Mouse (Mus musculus) Patski (cell line): Measurements from ENCODE around the gene Olfr645. TPM values are rescaled to one million over a fixed set of nuclear protein-coding genes. Genes with fewer than 3 reads are reported as not detected.

Source experiments
- ATAC-seq: fragments of 100-300 bp; one replicate; pipeline ENCODE4 v1.8.0; 2021
- CTCF ChIA-PET: fragments of 350-600 bp; sonication (Branson Sonifier 250); formaldehyde crosslinking; loops from one replicate; lab custom pipeline; 2022; ENCODE audit warnings: inconsistent platforms; lab: Charles Lee
- POLR2A ChIA-PET: fragments of 350-600 bp; sonication (Branson Sonifier 250); formaldehyde crosslinking; loops from one replicate; lab custom pipeline; 2022; ENCODE audit warnings: antibody characterized with exemption, inconsistent platforms; lab: Charles Lee
- DNase-seq: peaks from one replicate; pipeline ENCODE4 v3.0.0-alpha.2; 2011; ENCODE audit warnings: low read depth, low spot score
- H3K27me3 ChIP-seq: fragments of 371-371 bp; one replicate; pipeline ENCODE4 v1.5.1; 2021
- CTCF ChIP-seq: fragments of 100-300 bp; IDR thresholded peaks from one replicate; pipeline ENCODE4 v1.5.1; 2021
- in situ Hi-C: fragments of 300-500 bp; cut with MboI; formaldehyde crosslinking; loops from 3 replicates; pipeline ENCODE4 v1.11.1; 2018; ENCODE audit warnings: low pct_unique_long_range_greater_than_20kb, mixed read lengths
- polyA plus RNA-seq: library from polyadenylated mRNA; unstranded; gene quantifications from one replicate; pipeline ENCODE4 v1.2.3, GENCODE M21; 2021

Gene Olfr645
- not detected for polyA plus RNA-seq

DNA sequence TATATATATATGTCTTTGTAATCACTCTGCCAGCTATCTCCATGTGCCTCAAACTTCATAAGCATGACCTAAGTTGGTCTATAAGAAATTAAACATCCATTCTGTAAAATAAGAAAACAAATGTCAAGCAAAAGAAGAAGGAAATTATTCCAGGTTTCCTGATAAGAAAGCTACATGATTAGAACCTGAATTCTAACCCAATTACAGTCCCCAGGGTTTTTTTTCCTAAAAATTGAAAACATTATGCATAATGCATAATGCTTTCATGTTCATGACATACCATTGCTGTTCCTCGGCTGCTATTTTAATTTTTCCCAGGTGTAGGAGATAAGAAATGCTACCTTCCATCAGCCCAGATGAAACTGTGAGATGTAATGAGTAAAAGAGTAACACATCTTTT, at the start of gene Olfr645:
Olfr645 (minus strand) TSS at position 101 of the 400 bp plus-strand sequence.
- TF ChIP-seq CTCF: no peak
- POLR2A ChIA-PET: no interaction called here

DNA sequence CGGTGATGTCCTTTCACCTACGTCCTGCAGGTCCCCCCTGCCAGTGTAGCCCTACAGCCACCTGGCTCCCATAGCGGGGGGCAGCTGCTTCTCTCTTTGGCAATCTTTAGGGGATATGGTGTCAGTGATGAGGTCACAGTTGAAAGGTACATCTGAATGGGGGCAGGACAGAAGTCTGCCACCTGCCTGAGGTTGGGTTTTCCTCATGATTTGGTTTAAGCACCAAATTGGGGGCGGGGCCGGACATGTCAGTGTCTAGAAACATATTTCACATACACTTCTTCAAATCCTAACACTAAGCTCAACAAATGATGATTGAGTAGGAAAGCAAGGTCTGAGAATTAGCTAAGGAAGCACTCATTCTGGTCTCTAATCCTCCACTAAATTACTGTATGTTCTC, 44.5 kb upstream of the Olfr645 start, which contains the start of gene Ubqln5:
Ubqln5 (minus strand) TSS at position 101 of the 400 bp plus-strand sequence.
- in situ Hi-C loops: no loop called here
- ATAC-seq (no peak), DNase-seq (no peak)
- no peak for TF ChIP-seq CTCF
- ChIA-PET POLR2A (no interaction called here), CTCF (no interaction called here)
- H3K27me3 ChIP-seq: no peaks in the 10 kb centered on the region

More for the DNA sequence above, at the start of gene Olfr645:
- no peaks in the 10 kb centered on the region for H3K27me3 ChIP-seq
- CTCF ChIA-PET: interaction anchor here (1.1 kb wide), 1 partner anchor 8 kb away, joined by 3 read pairs; no protein-coding TSS in a partner anchor
- no peak for DNase-seq
- ATAC-seq: no peak
- in situ Hi-C loops: no loop called here

DNA sequence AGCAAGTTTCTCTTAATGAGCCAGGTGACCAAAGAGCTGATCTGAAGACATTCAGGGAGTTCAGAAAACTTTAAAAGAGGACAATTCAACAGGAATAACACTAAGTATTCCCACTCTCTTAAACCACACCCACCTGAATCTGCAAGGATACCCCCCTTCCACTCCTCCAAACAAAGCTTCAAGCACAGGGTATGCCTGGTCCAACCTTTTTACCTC, 19.4 kb upstream of the Olfr645 start, which contains the start of gene Olfr646:
Olfr646 (plus strand) TSS at position 117 of the 216 bp plus-strand sequence.
- in situ Hi-C loops: no loop called here
- CTCF ChIA-PET: no interaction called here

DNA sequence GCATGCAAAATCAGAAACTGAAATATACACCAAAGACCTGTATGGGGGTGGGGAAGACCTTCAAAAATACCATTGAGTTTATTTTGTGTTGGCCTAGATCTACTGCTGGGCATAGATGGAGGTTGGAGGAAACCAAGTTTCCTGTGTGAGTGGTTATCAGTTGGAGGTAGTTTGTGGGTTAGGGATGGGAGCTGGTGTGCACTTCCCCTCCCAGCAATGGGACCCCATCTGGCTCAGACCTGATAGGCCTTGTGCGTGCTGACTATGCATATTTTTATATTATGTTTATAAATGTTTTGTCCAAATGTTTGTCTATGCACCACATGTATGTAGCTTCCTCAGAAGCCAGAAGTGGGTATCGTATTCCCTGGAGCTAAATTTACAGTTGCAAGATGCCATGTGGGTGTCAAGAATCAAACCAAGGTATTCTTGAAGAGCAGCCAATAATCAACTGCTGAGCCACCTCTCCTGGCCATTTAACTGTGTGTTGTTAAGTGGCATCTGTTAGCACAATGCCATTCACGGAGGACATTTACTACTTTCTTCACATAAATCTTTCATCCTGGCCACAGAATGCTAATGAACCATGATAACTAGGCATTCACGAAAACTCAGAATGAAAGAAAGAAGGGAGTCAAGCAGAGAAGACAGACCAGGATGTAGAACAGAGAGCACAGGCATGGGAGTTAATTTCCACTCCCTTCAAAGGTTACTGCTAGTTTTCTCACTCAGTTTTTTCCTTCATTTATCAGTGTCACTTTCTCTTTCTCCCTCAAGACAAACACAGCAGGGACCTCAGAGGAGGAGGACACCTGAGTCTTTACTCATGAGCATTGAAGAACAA, 18.9 kb upstream of the Olfr645 start:
- no peaks in the 10 kb centered on the region for H3K27me3 ChIP-seq
- DNase-seq (no peak), ATAC-seq (no peak)
- in situ Hi-C loops: no loop called here
- no peak for TF ChIP-seq CTCF
- POLR2A ChIA-PET: no interaction called here
- CTCF ChIA-PET: no interaction called here

More for the DNA sequence above, 19.4 kb upstream of the Olfr645 start, which contains the start of gene Olfr646:
- DNase-seq: no peak
- H3K27me3 ChIP-seq: no peaks in the 10 kb centered on the region
- POLR2A ChIA-PET: no interaction called here
- TF ChIP-seq CTCF: no peak
- ATAC-seq: no peak

DNA sequence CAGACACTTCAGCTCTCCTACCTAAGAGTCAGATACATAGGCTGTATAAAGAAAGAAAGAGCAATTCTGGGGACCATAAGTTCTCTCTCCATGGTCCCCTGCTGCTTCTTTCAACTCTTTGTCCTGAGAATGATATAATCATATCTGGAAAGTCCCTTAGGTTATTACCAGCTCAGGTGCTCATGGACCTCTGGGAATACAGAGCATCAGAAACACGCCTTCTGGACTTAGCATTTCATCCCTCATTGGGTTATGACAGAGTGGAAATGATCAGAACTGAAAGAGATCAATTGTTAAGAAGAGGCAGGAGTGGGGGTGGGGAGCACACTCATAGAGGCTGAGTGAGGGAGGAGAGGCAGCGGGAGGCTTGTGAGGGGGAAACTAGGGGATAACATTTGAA, 13.5 kb downstream of the Olfr645 start, which contains the start of gene Olfr644:
Olfr644 (minus strand) TSS at position 101 of the 400 bp plus-strand sequence.
- DNase-seq (no peak), ATAC-seq (no peak)
- in situ Hi-C loops: no loop called here
- ChIA-PET CTCF (no interaction called here), POLR2A (no interaction called here)
- TF ChIP-seq CTCF: no peak
- no peaks in the 10 kb centered on the region for H3K27me3 ChIP-seq

DNA sequence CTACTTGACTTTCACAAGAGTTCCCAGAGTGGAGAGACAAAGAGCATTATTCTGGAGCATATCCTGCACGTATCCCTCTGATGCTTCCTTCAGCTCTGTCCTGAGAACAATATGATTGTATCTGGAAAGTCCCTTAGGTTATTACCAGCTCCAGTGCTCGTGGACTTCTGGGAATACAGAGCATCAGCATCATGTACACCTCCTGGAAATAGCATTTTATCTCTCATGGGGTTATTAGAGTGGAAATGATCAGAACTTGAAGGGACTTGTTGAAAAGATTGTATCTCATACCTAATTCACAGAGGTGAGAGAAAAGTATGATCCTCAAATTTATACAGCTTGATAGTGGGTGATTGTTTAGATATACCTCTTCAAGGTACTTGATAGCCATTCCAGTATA, 23.9 kb downstream of the Olfr645 start, which contains the start of gene 4930516K23Rik:
4930516K23Rik (minus strand) TSS at position 101 of the 400 bp plus-strand sequence.
- no peak for ATAC-seq
- CTCF ChIA-PET: no interaction called here
- TF ChIP-seq CTCF: no peak
- in situ Hi-C loops: no loop called here
- H3K27me3 ChIP-seq: peaks cover 4% of the 10 kb centered on the region
- DNase-seq: no peak
- POLR2A ChIA-PET: no interaction called here

DNA sequence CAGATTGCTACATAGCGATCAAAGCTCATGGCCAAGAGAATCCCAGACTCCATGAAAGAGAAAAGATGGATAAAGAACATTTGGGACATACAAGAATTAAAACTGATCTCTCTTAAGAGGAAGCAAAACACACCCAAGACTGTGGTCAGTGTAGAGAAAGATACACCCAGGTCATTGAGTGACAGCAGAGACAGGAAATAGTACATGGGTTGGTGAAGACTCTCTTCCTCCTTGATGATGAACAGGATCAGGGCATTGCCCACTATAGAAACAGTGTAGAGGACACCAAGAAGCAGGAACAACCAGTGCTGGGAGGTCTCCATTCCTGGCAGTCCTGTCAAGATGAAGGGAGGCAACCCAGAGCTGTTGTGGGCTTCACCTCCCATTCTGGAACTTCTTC, 26.1 kb downstream of the Olfr645 start:
- ATAC-seq: no peak
- in situ Hi-C loops: no loop called here
- POLR2A ChIA-PET: no interaction called here
- no peak for DNase-seq
- CTCF ChIA-PET: no interaction called here
- peaks cover 4% of the 10 kb centered on the region for H3K27me3 ChIP-seq
- no peak for TF ChIP-seq CTCF

DNA sequence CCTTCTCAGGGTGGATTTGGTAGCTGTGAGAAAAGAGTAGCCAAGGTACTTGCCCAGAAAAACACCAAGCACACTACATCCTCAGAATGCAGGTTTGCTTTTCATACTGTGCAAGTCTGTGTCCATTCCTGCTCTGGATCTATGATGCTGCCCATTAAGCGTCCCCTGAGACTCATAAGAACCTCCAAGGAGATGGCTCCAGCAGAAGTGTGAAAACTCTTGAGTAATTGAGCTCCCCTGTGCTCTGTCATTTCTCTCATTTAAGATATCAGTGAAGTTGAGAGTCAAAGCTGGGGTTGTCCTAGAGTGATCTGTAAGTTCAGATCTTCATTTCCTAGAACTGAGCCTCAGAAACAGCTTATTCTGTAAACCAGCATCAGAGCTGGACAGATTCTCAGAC, 32.7 kb downstream of the Olfr645 start, which contains the start of gene Olfr642:
Olfr642 (minus strand) TSS at position 101 of the 400 bp plus-strand sequence.
- POLR2A ChIA-PET: no interaction called here
- CTCF ChIA-PET: interaction anchor here (1.0 kb wide), 1 partner anchor 9 kb away, joined by 3 read pairs; no protein-coding TSS in a partner anchor
- TF ChIP-seq CTCF: no peak
- DNase-seq (no peak), ATAC-seq (no peak)
- in situ Hi-C loops: no loop called here
- H3K27me3 ChIP-seq: no peaks in the 10 kb centered on the region

DNA sequence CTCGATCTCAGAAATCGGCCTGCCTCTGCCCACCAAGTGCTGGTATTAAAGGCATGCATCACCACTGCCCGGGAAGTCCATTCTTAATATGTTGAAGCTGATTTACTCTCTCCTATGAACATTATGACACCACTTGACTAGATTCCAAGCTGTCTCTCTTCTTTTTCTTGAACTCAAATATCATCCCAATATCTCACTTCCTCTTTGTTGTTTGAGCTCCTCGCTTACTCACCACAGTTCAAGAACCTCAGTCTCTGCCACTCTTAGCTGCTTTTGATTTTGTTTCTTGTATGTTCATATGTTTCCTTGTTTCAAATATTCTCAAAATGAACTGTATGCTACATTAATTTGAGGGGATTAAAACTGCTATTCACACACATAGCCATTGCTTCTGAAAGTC, 34.5 kb downstream of the Olfr645 start:
- in situ Hi-C loops: no loop called here
- H3K27me3 ChIP-seq: no peaks in the 10 kb centered on the region
- no peak for DNase-seq
- CTCF ChIA-PET: no interaction called here
- no peak for TF ChIP-seq CTCF
- POLR2A ChIA-PET: no interaction called here
- ATAC-seq: no peak

DNA sequence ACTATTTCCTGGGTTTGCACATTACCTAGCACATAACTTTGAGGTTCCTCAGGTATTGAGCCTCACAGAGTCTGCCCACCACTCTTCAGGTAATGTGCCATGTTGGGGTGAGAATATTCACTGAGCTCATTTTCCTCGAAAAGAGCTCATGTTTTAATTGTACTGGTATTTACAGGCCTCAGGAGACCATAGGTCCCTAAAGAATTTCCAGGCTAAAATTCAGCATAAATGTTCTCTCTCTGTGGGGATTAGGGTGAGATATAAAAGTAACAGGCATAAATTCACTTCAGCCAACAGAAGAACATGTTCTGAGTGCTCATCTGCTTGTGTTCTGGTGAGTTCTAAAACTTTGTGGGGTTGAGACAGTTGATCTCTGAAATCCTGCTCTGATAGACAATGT, 50.1 kb downstream of the Olfr645 start, which contains the start of gene Olfr641:
Olfr641 (plus strand) TSS at position 301 of the 400 bp plus-strand sequence.
- in situ Hi-C loops: no loop called here
- ATAC-seq (no peak), DNase-seq (no peak)
- no peak for TF ChIP-seq CTCF
- POLR2A ChIA-PET: no interaction called here
- CTCF ChIA-PET: interaction anchor here (1.2 kb wide), 1 partner anchor 13 kb away, joined by 3 read pairs; no protein-coding TSS in a partner anchor
- no peaks in the 10 kb centered on the region for H3K27me3 ChIP-seq

Other genes starting within 250 kb of the Olfr645 start
- not detected for gene Hbb-bh2, start 244.9 kb downstream of the Olfr645 start, polyA plus RNA-seq
- gene Hbb-bh1, start 242.3 kb downstream of the Olfr645 start, polyA plus RNA-seq: not detected
- gene Hbb-y, start 232.2 kb downstream of the Olfr645 start, polyA plus RNA-seq: not detected
- not detected for gene Olfr66, start 199.2 kb downstream of the Olfr645 start, polyA plus RNA-seq
- gene Olfr64, start 191.0 kb downstream of the Olfr645 start, polyA plus RNA-seq: not detected
- not detected for gene Olfr65, start 182.0 kb downstream of the Olfr645 start, polyA plus RNA-seq
- not detected for gene Olfr631, start 156.6 kb downstream of the Olfr645 start, polyA plus RNA-seq
- gene Olfr632, start 151.1 kb downstream of the Olfr645 start, polyA plus RNA-seq: not detected
- not detected for gene Olfr633, start 141.0 kb downstream of the Olfr645 start, polyA plus RNA-seq
- gene Olfr635, start 114.3 kb downstream of the Olfr645 start, polyA plus RNA-seq: not detected
- not detected for gene Olfr638, start 86.7 kb downstream of the Olfr645 start, polyA plus RNA-seq
- gene Olfr639, start 68.2 kb downstream of the Olfr645 start, polyA plus RNA-seq: 0.03 TPM
- not detected for gene Olfr640, start 59.9 kb downstream of the Olfr645 start, polyA plus RNA-seq
- gene Olfr641, start 50.0 kb downstream of the Olfr645 start, polyA plus RNA-seq: not detected
- gene Olfr642, start 32.8 kb downstream of the Olfr645 start, polyA plus RNA-seq: not detected
- gene 4930516K23Rik, start 24.0 kb downstream of the Olfr645 start, polyA plus RNA-seq: not detected
- not detected for gene Olfr644, start 13.6 kb downstream of the Olfr645 start, polyA plus RNA-seq
- gene Olfr646, start 19.4 kb upstream of the Olfr645 start, polyA plus RNA-seq: 0.04 TPM
- not detected for gene Ubqln5, start 44.4 kb upstream of the Olfr645 start, polyA plus RNA-seq
- not detected for gene Olfr643, start 51.9 kb upstream of the Olfr645 start, polyA plus RNA-seq
- not detected for gene Ubqln3, start 57.8 kb upstream of the Olfr645 start, polyA plus RNA-seq
- not detected for gene Ubqlnl, start 65.1 kb upstream of the Olfr645 start, polyA plus RNA-seq
- not detected for gene Olfm5, start 79.4 kb upstream of the Olfr645 start, polyA plus RNA-seq
- gene Olfr648, start 97.9 kb upstream of the Olfr645 start, polyA plus RNA-seq: 0.03 TPM
- gene Olfr649, start 110.5 kb upstream of the Olfr645 start, polyA plus RNA-seq: not detected
- gene Trim6, start 133.3 kb upstream of the Olfr645 start, polyA plus RNA-seq: 0.08 TPM
- gene Trim34a, start 159.0 kb upstream of the Olfr645 start, polyA plus RNA-seq: 1.6 TPM
- gene Trim5, start 202.6 kb upstream of the Olfr645 start, polyA plus RNA-seq: 2.3 TPM
- gene Trim12a, start 230.0 kb upstream of the Olfr645 start, polyA plus RNA-seq: 2.1 TPM
- 1.4 TPM for gene Trim34b, start 244.0 kb upstream of the Olfr645 start, polyA plus RNA-seq